Mouse (Mus musculus): ENCODE results near the gene Galm.

Gene Galm

DNA sequence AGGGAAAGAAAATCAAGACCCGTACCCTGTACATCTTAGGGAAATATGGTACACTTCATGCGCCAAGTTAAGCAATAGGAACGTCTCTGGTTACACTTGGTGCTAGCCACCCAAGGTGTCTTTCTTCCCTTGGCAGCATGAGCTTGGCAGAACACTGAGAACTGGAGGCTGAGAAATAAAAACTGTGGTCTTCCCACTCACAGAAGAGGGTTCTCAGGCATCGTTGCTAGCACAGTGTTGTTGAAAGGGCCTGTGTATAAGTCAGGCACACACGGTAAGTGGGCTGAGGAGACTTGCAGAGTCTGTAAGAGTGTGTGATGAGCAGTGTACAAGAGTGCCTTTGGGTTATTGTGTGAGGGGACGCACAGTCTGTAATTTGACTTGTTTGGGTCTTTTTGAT, 1.1 kb upstream of the Galm start:
- in situ Hi-C loops (cut with MboI, MseI) = no loop called here

- in situ Hi-C loops (cut with MboI, MseI) = no loop called here
Measured at GRCm38 (mm10) chr17:80128476-80128990, 1.3 kb downstream of the Galm start.

- in situ Hi-C loops (cut with MboI, MseI) = no loop called here
Measured at GRCm38 (mm10) chr17:80129387-80129786, 2.1 kb downstream of the Galm start.

GRCm38 (mm10) chr17:80130718-80131430, 3.6 kb downstream of the Galm start:
- in situ Hi-C loops (cut with MboI, MseI) = no loop called here

DNA sequence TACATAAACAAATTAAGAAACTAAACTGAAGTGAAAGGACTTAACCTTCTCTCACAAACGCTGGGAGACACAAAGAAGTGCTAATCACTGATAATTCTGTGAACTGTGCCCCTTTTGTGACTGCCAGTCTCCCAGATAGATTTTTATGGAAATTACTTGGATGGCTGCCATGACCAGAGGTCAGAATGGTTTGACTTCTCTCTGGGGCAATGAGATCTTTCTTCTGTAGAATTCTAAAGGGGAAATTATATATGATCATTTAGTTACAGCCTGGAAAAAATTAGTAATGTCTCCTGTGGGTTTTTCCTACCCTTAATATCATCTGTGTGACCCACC, 4.1 kb downstream of the Galm start:
- in situ Hi-C loops (cut with MboI, MseI) = no loop called here

GRCm38 (mm10) chr17:80131838-80132237, 4.6 kb downstream of the Galm start:
- in situ Hi-C loops (cut with MboI, MseI) = no loop called here

- in situ Hi-C loops (cut with MboI, MseI) = no loop called here
Measured at GRCm38 (mm10) chr17:80132502-80132901, 5.2 kb downstream of the Galm start.

DNA sequence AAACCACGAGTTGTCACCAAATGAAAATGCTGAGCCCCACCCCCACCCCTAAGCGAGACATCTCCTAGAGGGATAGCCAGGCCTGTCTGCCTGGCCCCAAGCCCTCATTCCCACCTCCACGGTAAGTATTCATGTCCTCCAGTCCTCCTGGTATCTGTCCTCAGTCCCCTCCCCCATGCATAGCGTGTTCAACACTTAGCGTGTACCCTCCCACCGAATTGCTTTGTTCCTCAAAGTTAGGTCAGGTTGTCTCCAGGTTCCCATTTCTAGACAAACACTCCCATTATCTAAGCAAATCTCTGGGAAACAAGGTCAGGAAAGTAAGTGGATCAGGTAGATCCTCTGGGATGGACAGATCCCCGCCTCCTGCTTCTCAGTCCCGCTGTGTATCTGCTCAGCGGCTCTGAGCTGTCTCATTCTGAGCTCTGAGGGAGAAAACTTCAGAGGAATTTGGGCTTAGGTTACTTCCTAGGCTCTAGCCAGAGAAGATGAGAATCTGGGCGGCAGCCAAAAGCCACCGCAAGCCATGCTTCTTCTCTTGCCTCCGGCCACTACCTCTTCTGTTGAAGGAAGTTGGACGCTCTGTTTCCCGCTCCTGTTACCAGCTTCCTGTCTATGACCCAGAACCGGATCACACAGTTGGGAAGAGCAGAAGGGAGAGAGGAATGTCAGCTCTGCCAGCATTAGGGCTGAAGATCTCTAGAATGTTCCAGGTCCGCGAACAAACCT, 11.3 kb downstream of the Galm start:
- in situ Hi-C loops (cut with MboI, MseI) = loop anchor here (5.0 kb wide), 1 partner anchor 34 kb away; no protein-coding TSS in a partner anchor

DNA sequence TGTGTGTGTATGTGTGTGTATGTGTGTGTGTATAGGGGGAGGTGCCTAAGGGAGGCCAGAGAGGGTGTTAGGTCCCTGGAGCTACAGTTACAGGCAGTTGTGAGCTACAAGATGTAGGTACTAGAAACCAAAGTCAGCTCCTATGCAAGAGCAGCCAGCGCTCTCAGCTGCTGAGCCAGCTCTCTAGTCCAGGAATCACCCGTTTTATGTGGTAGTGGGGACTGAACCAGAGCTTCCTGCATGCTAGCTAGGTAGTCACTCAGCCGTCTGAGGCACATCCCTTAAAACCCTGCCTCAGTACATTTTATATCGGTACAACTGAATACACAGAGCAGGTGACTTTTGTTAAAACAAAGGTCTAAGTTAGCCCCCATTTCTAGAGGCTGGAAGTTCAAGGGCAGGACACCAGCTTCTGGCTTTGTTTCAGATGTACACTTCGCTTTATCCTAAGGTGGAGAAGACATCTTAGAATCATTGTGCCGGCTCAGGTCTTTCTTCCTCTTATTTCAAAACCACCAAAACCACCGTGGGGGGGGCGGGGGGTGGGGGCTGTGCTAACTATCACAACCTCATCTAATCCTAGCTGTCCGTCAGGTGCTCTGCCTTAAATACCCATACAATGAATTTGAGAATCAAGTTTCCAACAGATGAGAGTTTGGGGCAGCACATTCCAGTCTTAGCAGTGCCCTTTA, 12.6 kb downstream of the Galm start:
- in situ Hi-C loops (cut with MboI, MseI) = loop anchor here (5.0 kb wide), 1 partner anchor 32 kb away; no protein-coding TSS in a partner anchor

- in situ Hi-C loops (cut with MboI, MseI) = no loop called here
Measured at GRCm38 (mm10) chr17:80143478-80144232, 16.4 kb downstream of the Galm start.

- in situ Hi-C loops (cut with MboI, MseI) = no loop called here
Measured at GRCm38 (mm10) chr17:80145210-80145609, 17.9 kb downstream of the Galm start.

DNA sequence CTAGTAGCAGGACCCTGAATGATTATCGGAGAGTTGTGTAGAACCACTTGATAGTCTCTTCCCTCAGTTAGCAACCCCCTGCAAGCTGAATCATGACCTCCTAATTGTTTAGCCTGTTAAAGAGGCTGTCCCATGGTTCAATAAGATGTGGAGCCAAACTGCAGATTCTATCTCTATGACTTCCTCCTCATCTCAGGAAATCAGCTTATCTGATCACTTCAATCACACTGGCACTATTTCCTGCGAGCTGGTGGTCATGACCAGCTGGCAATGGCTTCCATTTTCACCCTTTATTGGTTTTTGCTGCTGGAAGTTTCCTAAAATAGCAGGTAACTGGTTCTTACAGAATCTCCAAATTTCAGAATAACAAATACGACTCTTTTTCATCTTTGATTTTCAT, 18.5 kb downstream of the Galm start:
- in situ Hi-C loops (cut with MboI, MseI) = no loop called here

GRCm38 (mm10) chr17:80148053-80148994, 21.1 kb downstream of the Galm start:
- in situ Hi-C loops (cut with MboI, MseI) = no loop called here

DNA sequence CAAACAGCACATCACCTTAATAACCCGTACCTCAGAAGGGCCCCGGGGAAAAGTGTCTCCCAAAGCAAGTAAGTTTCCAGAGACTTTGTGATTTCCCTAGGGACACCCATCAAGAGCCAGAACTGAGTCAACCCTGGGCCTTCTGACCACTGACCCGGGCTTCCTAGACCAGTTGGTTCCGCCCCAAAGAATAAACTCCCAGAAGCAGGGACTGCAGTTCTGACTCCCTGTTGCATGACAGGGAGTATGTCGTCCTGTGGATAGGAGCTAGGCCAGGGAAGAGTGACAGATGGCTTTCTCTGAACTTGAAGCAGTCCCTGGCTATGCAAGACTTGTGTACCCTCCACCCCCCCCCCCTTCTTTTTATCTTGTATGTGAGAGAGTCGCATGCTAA, 21.7 kb downstream of the Galm start:
- in situ Hi-C loops (cut with MboI, MseI) = no loop called here

DNA sequence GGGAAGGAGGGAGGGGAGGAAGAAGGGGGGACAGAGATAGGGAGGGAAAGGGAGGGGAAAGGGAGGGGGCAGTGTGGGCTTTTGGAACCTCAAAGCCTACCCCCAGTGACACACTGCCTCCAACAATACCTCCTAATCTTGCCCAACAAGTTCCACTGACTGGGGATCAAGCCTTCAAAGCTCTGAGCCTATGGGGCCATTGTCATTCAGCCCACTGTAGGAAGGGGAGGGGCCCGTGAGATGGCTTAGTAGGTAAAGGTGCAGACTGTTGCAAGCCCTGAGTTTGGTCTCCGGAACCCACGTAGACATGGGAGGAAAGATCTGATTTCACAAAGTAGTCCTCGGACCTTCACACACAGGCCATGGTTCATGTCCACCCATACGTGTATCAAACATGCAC, 24.1 kb downstream of the Galm start:
- in situ Hi-C loops (cut with MboI, MseI) = no loop called here

- in situ Hi-C loops (cut with MboI, MseI) = no loop called here
Measured at GRCm38 (mm10) chr17:80152767-80153630, 25.7 kb downstream of the Galm start.

- in situ Hi-C loops (cut with MboI, MseI) = no loop called here
Measured at GRCm38 (mm10) chr17:80153631-80154030, 26.4 kb downstream of the Galm start.

DNA sequence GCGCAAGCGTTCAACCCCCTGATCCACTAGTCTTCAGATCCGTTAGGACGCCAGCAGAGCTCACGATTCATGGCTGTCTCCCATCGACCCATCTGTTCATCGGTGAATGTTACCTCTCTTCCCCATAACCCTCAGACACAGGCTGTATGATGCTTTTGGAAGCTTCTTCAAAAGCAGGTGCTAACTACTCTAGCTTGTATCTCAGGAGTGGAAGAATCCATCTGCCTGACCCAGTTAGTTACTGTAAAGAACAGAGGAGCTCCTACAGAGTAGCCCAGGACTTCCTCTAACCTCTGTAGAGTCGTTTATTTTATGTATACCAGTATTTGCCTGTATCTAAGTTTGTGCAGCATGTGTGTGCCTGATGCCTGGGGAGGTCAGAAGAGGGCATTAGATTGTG, 29.6 kb downstream of the Galm start:
- in situ Hi-C loops (cut with MboI, MseI) = no loop called here

DNA sequence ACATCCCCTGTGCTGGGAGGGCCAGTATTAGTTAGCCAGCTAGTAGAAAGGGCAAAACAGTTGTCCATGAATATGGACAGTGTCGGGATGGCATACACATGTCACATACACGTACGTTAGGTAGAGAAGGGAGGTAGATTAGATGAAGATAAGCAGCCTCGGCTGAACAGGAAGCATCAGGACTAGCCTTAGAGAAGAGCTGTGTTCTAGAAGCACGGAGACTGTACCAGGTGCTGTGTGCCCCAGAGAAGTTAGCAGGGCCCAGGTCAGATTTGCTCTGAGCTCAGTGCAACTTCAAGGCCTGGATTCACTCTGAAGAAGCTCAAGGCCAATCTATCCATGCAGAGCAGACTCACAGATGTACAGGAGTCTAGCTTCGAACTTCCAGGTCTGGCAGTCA, 30.2 kb downstream of the Galm start:
- in situ Hi-C loops (cut with MboI, MseI) = no loop called here

- in situ Hi-C loops (cut with MboI, MseI) = no loop called here
Measured at GRCm38 (mm10) chr17:80160454-80160853, 33.2 kb downstream of the Galm start.

Measured in regulatory T cell (primary cell).